Mouse (Mus musculus) intestine, embryonic 15.5 days (tissue): ENCODE measurements around the gene Uspl1. TPM values are rescaled to one million over a fixed set of nuclear protein-coding genes. Genes with fewer than 3 reads are reported as not detected.

ENCODE experiments used
- ATAC-seq: fragments of 200-750 bp; cut with Nextera tagmentation; 2 replicates; pipeline ENCODE4 v1.8.0; 2017; ENCODE audit warnings: moderate TSS enrichment, moderate library complexity
- H3K27ac ChIP-seq: fragments of 300-500 bp; sonication (generic); 2 replicates; pipeline ENCODE4 v1.5.1; 2015; ENCODE audit warnings: mild to moderate bottlenecking, inconsistent platforms
- H3K27me3 ChIP-seq: fragments of 300-500 bp; sonication (generic); replicated peaks from 2 replicates; pipeline ENCODE4 v1.6.1; 2015; ENCODE audit warnings: inconsistent platforms
- H3K36me3 ChIP-seq: fragments of 300-500 bp; sonication (generic); 2 replicates; pipeline ENCODE4 v1.6.1; 2015; ENCODE audit warnings: inconsistent platforms
- H3K4me1 ChIP-seq: fragments of 300-500 bp; sonication (generic); replicated peaks from 2 replicates; pipeline ENCODE4 v1.6.1; 2015; ENCODE audit warnings: inconsistent platforms
- H3K4me2 ChIP-seq: fragments of 300-500 bp; sonication (generic); replicated peaks from 2 replicates; pipeline ENCODE4 v1.6.1; 2015; ENCODE audit warnings: mild to moderate bottlenecking, inconsistent platforms
- H3K4me3 ChIP-seq: fragments of 300-500 bp; sonication (generic); replicated peaks from 2 replicates; pipeline ENCODE4 v1.5.1; 2015; ENCODE audit warnings: inconsistent platforms
- H3K9ac ChIP-seq: fragments of 300-500 bp; sonication (generic); 2 replicates; pipeline ENCODE4 v1.6.1; 2015; ENCODE audit warnings: inconsistent platforms
- H3K9me3 ChIP-seq: fragments of 300-500 bp; sonication (generic); 2 replicates; pipeline ENCODE4 v1.6.1; 2016; ENCODE audit warnings: inconsistent platforms
- WGBS: fragments of 180-500 bp; shearing (Covaris S2); methylation state at CpG from one replicate; pipeline ENCODE4 v1.1.7; 2015; 5-methylcytosine and 5-hydroxymethylcytosine counted together
- polyA plus RNA-seq: library from polyadenylated mRNA; unstranded; fragments of >200 nt; fragmentation: Nextera tagmentation; extraction: Ambion mirVana; gene quantifications from 2 replicates; pipeline ENCODE4 v1.2.1, GENCODE M21; 2015

The Uspl1 gene
- polyA plus RNA-seq, 1 experiment from 2014 or later: 37.1 TPM

GRCm38 (mm10) chr5:149202941-149203340 is 18.8 kb downstream of the Uspl1 start:
- H3K9me3 ChIP-seq: no peaks in the 10 kb centered on the region
- H3K36me3 ChIP-seq: peaks cover 46% of the 10 kb centered on the region
- no peak overlapping the region for H3K4me3 ChIP-seq
- H3K4me2 ChIP-seq: no peak overlapping the region
- no peaks in the 10 kb centered on the region for H3K4me1 ChIP-seq
- no peaks in the 10 kb centered on the region for H3K27me3 ChIP-seq
- WGBS: 80% methylated on average over 5 of the region's 5 CpGs
- H3K9ac ChIP-seq: no peak overlapping the region
- H3K27ac ChIP-seq: no peak overlapping the region
- ATAC-seq: no peak

DNA sequence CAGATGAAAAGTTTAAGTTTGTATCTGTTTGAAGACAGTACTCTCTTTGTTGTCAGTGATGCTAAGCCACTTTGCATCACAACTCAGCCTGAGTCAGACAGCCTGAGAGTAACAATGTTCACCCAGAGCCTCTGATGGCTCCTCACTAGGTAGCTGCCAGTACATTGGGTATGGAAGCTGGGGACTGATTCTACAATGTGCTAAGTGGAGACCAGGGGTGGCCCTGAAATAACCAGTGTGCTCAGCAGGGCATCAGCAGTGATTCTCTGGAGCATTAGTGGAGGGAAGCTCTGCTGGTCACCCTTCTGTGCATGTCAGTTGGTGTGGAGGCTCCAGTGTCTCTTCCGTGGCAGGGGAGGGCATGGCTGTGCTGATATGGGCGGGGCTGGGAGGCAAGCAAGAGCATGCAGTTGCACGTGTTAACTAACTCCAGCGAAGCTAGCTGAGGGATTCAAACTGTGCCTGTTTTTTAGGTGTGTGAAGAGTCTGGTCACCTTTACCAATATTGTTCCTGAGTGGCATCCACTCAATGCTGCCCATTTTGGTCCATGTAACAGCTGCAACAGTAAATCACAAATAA is 19.7 kb downstream of the Uspl1 start:
- Histone ChIP-seq H3K4me1 (no peaks in the 10 kb centered on the region), H3K27ac (no peak overlapping the region), H3K4me3 (no peak overlapping the region), H3K9me3 (no peaks in the 10 kb centered on the region), H3K9ac (no peak overlapping the region), H3K27me3 (no peaks in the 10 kb centered on the region), H3K36me3 (peaks cover 43% of the 10 kb centered on the region), H3K4me2 (no peak overlapping the region)
- ATAC-seq: no peak
- 83% methylated on average over 4 of the region's 4 CpGs for WGBS

DNA sequence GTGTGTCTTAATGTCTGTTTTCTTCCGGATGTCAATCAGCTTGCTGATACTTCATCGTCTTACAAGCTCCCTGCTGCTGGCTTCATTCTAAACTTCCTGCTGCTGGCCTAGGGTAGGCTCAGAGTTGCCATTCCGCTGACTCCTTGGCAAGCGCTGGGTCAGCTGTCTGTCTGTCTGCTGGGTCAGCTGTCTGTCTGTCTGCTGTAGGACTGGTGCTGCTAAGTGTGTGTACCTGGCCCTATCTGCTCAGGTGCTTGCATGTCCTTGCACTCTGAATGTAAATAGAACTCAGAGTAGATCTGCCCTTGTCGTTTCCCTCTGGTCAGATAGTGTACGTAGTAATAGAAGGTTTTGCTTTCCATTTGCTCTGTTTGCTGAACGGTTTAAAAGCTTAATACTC is 20.7 kb downstream of the Uspl1 start:
- 82% methylated on average over 7 of the region's 7 CpGs for WGBS
- no peak overlapping the region for H3K4me2 ChIP-seq
- H3K4me1 ChIP-seq: no peaks in the 10 kb centered on the region
- no peak overlapping the region for H3K27ac ChIP-seq
- no peak overlapping the region for H3K4me3 ChIP-seq
- no peaks in the 10 kb centered on the region for H3K9me3 ChIP-seq
- ATAC-seq: no peak
- no peak overlapping the region for H3K9ac ChIP-seq
- no peaks in the 10 kb centered on the region for H3K27me3 ChIP-seq
- peaks cover 43% of the 10 kb centered on the region for H3K36me3 ChIP-seq

GRCm38 (mm10) chr5:149205265-149205664 is 21.1 kb downstream of the Uspl1 start:
- no peak overlapping the region for H3K4me2 ChIP-seq
- H3K9me3 ChIP-seq: no peaks in the 10 kb centered on the region
- no peaks in the 10 kb centered on the region for H3K4me1 ChIP-seq
- ATAC-seq: no peak
- H3K27ac ChIP-seq: no peak overlapping the region
- WGBS: 73% methylated on average over 8 of the region's 8 CpGs
- H3K36me3 ChIP-seq: peaks cover 47% of the 10 kb centered on the region
- H3K9ac ChIP-seq: no peak overlapping the region
- H3K27me3 ChIP-seq: no peaks in the 10 kb centered on the region
- H3K4me3 ChIP-seq: no peak overlapping the region

- no peak for ATAC-seq
- no peaks in the 10 kb centered on the region for H3K4me1 ChIP-seq
- no peak overlapping the region for H3K4me2 ChIP-seq
- no peaks in the 10 kb centered on the region for H3K27me3 ChIP-seq
- WGBS: 89% methylated on average over 5 of the region's 5 CpGs
- no peaks in the 10 kb centered on the region for H3K9me3 ChIP-seq
- no peak overlapping the region for H3K27ac ChIP-seq
- no peak overlapping the region for H3K4me3 ChIP-seq
- H3K36me3 ChIP-seq: peaks cover 48% of the 10 kb centered on the region
- no peak overlapping the region for H3K9ac ChIP-seq
Observed at GRCm38 (mm10) chr5:149206286-149206685, 22.1 kb downstream of the Uspl1 start.

DNA sequence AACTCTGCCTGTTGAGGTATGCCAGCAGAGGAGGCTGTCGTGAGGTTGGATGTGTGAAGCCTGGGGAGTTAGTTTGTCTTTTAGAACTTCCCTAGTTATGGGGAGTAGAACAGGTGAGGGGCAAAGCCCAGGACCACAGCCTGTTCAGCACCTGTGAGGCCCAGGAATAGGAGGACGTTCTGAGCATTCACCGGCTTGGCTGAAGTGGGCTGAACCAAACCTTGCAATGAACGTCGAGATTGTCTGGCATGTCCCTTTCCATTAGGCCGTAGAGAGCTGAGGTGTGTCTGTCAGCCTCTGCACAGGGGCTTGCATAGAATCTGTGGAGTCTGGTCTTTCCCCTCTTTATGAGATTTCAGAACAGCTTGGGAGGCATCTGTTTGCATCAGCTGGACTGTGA is 23.5 kb downstream of the Uspl1 start:
- H3K36me3 ChIP-seq: peaks cover 35% of the 10 kb centered on the region

DNA sequence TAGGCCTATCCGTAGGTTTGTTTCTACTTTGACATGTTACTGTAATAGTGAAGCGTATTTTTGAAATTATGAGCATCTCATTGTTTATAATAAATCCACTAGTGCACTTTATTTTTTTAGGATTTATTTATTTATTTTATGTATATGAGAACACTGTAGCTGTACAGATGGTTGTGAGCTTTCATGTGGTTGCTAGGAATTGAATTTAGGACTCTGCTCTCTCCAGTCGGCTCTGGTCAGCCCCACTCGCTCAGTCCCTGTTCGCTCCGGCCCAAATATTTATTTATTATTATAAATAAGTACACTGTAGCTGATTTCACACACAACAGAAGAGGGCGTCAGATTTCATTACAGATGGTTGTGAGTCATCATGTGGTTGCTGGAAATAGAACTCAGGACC is 24.6 kb downstream of the Uspl1 start:
- H3K4me2 ChIP-seq: no peak overlapping the region
- WGBS: 81% methylated on average over 7 of the region's 7 CpGs
- H3K27ac ChIP-seq: no peak overlapping the region
- H3K9ac ChIP-seq: no peak overlapping the region
- ATAC-seq: no peak
- peaks cover 34% of the 10 kb centered on the region for H3K36me3 ChIP-seq
- no peak overlapping the region for H3K4me3 ChIP-seq
- H3K4me1 ChIP-seq: no peaks in the 10 kb centered on the region
- no peaks in the 10 kb centered on the region for H3K27me3 ChIP-seq
- H3K9me3 ChIP-seq: no peaks in the 10 kb centered on the region

More for the DNA sequence above, 23.5 kb downstream of the Uspl1 start:
- Histone ChIP-seq H3K27ac (no peak overlapping the region), H3K4me3 (no peak overlapping the region), H3K9ac (no peak overlapping the region), H3K4me1 (no peaks in the 10 kb centered on the region), H3K4me2 (no peak overlapping the region), H3K27me3 (no peaks in the 10 kb centered on the region), H3K9me3 (no peaks in the 10 kb centered on the region)
- ATAC-seq: no peak
- 82% methylated on average over 6 of the region's 6 CpGs for WGBS

DNA sequence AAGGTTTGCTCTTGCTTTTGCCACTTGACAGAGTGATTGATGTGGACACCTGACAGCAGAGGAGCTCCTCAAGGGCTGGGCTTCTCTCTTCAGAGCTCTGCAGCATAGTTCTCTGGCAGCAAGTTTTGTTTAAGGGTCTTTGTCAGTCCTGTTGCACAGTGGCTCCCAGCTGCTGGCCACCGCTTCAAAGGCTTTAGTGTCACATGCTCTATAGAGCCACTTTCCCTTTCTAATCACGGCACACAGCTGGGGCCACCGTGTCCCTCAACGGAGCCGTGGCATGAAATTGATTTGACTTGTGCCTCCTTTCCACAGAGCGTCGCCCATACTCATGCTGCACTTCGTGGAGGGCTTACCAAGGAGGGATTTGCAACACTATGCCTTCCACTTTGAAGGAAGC is 25.2 kb downstream of the Uspl1 start:
- WGBS: 86% methylated on average over 8 of the region's 8 CpGs
- H3K9me3 ChIP-seq: no peaks in the 10 kb centered on the region
- no peak for ATAC-seq
- no peak overlapping the region for H3K4me3 ChIP-seq
- H3K9ac ChIP-seq: no peak overlapping the region
- no peak overlapping the region for H3K27ac ChIP-seq
- no peaks in the 10 kb centered on the region for H3K4me1 ChIP-seq
- peaks cover 32% of the 10 kb centered on the region for H3K36me3 ChIP-seq
- no peaks in the 10 kb centered on the region for H3K27me3 ChIP-seq
- no peak overlapping the region for H3K4me2 ChIP-seq

DNA sequence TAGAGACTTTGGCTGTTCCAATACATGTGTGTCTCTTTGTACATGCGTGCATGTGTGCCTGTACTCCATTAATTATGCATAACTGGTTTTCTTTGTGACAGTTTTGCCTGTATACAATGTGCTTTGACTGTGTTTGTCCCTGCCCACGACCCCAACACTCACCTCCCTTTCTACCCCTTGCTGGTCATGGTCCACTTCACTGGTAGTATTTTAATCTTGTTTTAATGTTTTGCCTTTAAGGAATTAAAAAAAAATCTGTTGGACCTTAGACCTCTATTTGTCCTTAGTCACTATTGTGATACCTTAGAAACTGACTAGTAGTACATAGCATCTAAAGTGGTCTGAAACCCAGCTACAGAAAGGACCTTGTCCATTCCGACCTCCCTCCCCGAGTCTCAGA is 26.9 kb downstream of the Uspl1 start:
- no peak overlapping the region for H3K27ac ChIP-seq
- no peaks in the 10 kb centered on the region for H3K27me3 ChIP-seq
- no peak for ATAC-seq
- peaks cover 37% of the 10 kb centered on the region for H3K36me3 ChIP-seq
- H3K4me1 ChIP-seq: no peaks in the 10 kb centered on the region
- H3K9me3 ChIP-seq: no peaks in the 10 kb centered on the region
- H3K4me3 ChIP-seq: no peak overlapping the region
- WGBS: 94% methylated on average over 4 of the region's 4 CpGs
- H3K4me2 ChIP-seq: no peak overlapping the region
- no peak overlapping the region for H3K9ac ChIP-seq

- H3K4me1 ChIP-seq: no peaks in the 10 kb centered on the region
- no peaks in the 10 kb centered on the region for H3K9me3 ChIP-seq
- no peak overlapping the region for H3K4me2 ChIP-seq
- H3K27ac ChIP-seq: no peak overlapping the region
- ATAC-seq: no peak
- H3K36me3 ChIP-seq: peaks cover 45% of the 10 kb centered on the region
- no peaks in the 10 kb centered on the region for H3K27me3 ChIP-seq
- WGBS: 71% methylated on average over 4 of the region's 4 CpGs
- H3K9ac ChIP-seq: no peak overlapping the region
- no peak overlapping the region for H3K4me3 ChIP-seq
Observed at GRCm38 (mm10) chr5:149212806-149213205, 28.7 kb downstream of the Uspl1 start.

DNA sequence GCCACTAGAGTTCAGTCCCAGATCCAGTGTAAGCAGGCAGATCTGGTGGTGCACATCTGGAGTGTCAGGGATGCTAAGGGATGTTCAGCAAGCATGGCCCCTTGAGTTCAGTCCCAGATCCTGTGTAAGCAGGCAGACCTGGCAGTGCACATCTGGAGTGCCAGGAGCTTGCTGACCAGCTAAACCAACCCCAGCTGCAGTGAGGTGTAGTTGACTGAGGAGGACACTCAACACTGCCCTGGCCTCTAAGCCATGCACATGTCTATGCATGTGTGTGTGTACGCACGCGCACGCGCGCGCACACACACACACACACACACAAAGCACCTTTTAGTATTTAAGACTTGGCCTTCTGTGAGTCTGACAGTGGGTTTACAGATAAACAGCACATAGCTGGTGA is 31.4 kb downstream of the Uspl1 start:
- H3K9me3 ChIP-seq: no peaks in the 10 kb centered on the region
- ATAC-seq: no peak
- H3K4me1 ChIP-seq: no peaks in the 10 kb centered on the region
- peaks cover 32% of the 10 kb centered on the region for H3K36me3 ChIP-seq
- no peaks in the 10 kb centered on the region for H3K27me3 ChIP-seq
- H3K9ac ChIP-seq: no peak overlapping the region
- no peak overlapping the region for H3K4me2 ChIP-seq
- H3K4me3 ChIP-seq: no peak overlapping the region
- no peak overlapping the region for H3K27ac ChIP-seq
- WGBS: over 99% methylated on average over 7 of the region's 7 CpGs

GRCm38 (mm10) chr5:149217524-149218357 is 33.6 kb downstream of the Uspl1 start:
- 77% methylated on average over 6 of the region's 6 CpGs for WGBS
- H3K4me2 ChIP-seq: no peak overlapping the region
- H3K4me3 ChIP-seq: no peak overlapping the region
- peaks cover 32% of the 10 kb centered on the region for H3K36me3 ChIP-seq
- no peaks in the 10 kb centered on the region for H3K9me3 ChIP-seq
- no peak overlapping the region for H3K9ac ChIP-seq
- no peaks in the 10 kb centered on the region for H3K27me3 ChIP-seq
- ATAC-seq: 0 out of 2 replicates have a peak, but pooled peaks have one; percentile 17
- no peaks in the 10 kb centered on the region for H3K4me1 ChIP-seq
- H3K27ac ChIP-seq: no peak overlapping the region

DNA sequence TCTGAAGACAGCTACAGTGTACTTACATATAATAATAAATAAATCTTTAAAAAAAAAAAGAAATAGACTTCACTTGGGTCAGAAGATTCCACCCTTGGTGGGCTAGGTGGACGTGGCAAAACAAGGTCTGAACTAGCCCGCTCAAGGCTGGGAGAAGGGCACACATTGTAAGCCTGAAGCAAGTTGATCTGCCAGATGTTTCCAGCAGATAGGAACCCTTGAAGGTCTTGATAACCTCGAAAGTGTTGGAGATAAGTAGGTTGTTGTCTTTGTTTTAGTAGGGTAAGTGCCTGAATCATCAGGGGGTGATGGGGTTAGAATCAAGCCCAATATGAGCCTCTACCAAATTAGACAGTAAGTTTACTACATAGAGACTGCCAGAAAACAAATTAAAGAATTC is 35.3 kb downstream of the Uspl1 start:
- no peaks in the 10 kb centered on the region for H3K9me3 ChIP-seq
- H3K4me3 ChIP-seq: no peak overlapping the region
- 72% methylated on average over 3 of the region's 3 CpGs for WGBS
- no peak for ATAC-seq
- no peaks in the 10 kb centered on the region for H3K27me3 ChIP-seq
- peaks cover 24% of the 10 kb centered on the region for H3K36me3 ChIP-seq
- H3K4me1 ChIP-seq: peaks cover 5% of the 10 kb centered on the region
- no peak overlapping the region for H3K4me2 ChIP-seq
- no peak overlapping the region for H3K27ac ChIP-seq
- H3K9ac ChIP-seq: no peak overlapping the region
